Comparison of ENCODE assay signal across 17 mouse cellular contexts in the genomic region with DNA sequence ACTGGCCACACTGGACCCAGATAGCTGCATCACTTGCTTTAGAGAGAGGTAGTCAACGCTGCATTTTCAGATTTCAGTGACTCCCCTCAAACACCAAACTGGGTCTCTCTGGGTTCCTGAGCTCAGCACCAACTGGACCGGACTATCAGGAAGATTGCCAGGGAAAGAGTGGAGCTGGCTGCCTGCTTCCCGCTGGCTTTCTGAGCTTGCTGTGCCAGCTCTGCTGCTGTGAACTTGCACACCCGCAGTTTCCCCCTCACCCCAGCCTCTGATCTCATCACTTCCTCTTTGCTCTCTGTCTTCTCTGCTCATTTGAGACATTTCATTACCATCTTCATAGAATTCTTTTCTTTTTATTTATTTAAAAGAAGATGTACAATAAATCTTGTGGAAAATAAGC. TPM values are rescaled to one million over a fixed set of nuclear protein-coding genes. Genes with fewer than 3 reads are reported as not detected.
DNase-seq lines count a peak whose midpoint lies in the region; ATAC-seq lines count a peak whose summit lies in the region.
"Had no signal": no experiment of that assay in that cellular context is flagged by ENCODE, and none has a peak within 500 bp of the region (broad histone marks: within the 10 kb centered on the region; RNA-seq: fewer than 3 reads in every experiment).

No protein-coding gene starts in this region.

- no peak overlapping the region for H3K9ac ChIP-seq in kidney, embryonic 15.5 days
- H3K9ac ChIP-seq: embryonic facial prominence, embryonic 15.5 days; stomach, embryonic 15.5 days had no signal

- H3K4me1 ChIP-seq in midbrain, embryonic 10.5 days: no peaks in the 10 kb centered on the region
- no peaks in the 10 kb centered on the region for H3K4me1 ChIP-seq in kidney, embryonic 15.5 days
- H3K4me1 ChIP-seq: embryonic facial prominence, embryonic 15.5 days; stomach, embryonic 15.5 days had no signal

- H3K4me3 ChIP-seq in macrophage (ENCODE audit: inconsistent target): no peak overlapping the region
- no peak overlapping the region for H3K4me3 ChIP-seq in midbrain, embryonic 10.5 days
- H3K4me3 ChIP-seq in kidney, embryonic 15.5 days (replicated peaks): no peak overlapping the region
- H3K4me3 ChIP-seq: embryonic facial prominence, embryonic 15.5 days; left cerebral cortex, adult 2 months; stomach, embryonic 15.5 days had no signal

- no peaks in the 10 kb centered on the region for H3K36me3 ChIP-seq in macrophage (ENCODE audit: inconsistent target)
- H3K36me3 ChIP-seq in midbrain, embryonic 10.5 days: no peaks in the 10 kb centered on the region
- H3K36me3 ChIP-seq in kidney, embryonic 15.5 days: no peaks in the 10 kb centered on the region
- H3K36me3 ChIP-seq: embryonic facial prominence, embryonic 15.5 days; stomach, embryonic 15.5 days had no signal

- peak; percentile 56 for DNase-seq in cerebellum, adult 11-12 months
- DNase-seq in 416B (ENCODE audit: low read depth): peak; percentile 33
- DNase-seq in brain, adult 2 months (ENCODE audit: low read depth, low spot score): peak; percentile 37
- DNase-seq in midbrain, embryonic 10.5 days (ENCODE audit: low spot score): no peak
- DNase-seq: adrenal gland, adult 2 months; gastrocnemius, postnatal 25 days; lung, adult 18-20 months had no signal

- H3K9me3 ChIP-seq in midbrain, embryonic 10.5 days (replicated peaks): no peaks in the 10 kb centered on the region
- H3K9me3 ChIP-seq in kidney, embryonic 15.5 days (replicated peaks): no peaks in the 10 kb centered on the region
- H3K9me3 ChIP-seq: embryonic facial prominence, embryonic 15.5 days; stomach, embryonic 15.5 days had no signal

- H3K79me2 ChIP-seq in macrophage (ENCODE audit: inconsistent target): no peaks in the 10 kb centered on the region

- H3K4me2 ChIP-seq in kidney, embryonic 15.5 days: no peak overlapping the region
- H3K4me2 ChIP-seq: embryonic facial prominence, embryonic 15.5 days; stomach, embryonic 15.5 days had no signal

- H3K27me3 ChIP-seq in midbrain, embryonic 10.5 days (ENCODE audit: low read depth, poor library complexity, severe bottlenecking): no peaks in the 10 kb centered on the region
- no peaks in the 10 kb centered on the region for H3K27me3 ChIP-seq in kidney, embryonic 15.5 days
- H3K27me3 ChIP-seq: embryonic facial prominence, embryonic 15.5 days; stomach, embryonic 15.5 days had no signal

- H3K27ac ChIP-seq in macrophage: peak overlapping the region; percentile 87
- H3K27ac ChIP-seq in midbrain, embryonic 10.5 days (replicated peaks): no peak overlapping the region
- H3K27ac ChIP-seq in kidney, embryonic 15.5 days: no peak overlapping the region
- H3K27ac ChIP-seq: embryonic facial prominence, embryonic 15.5 days; left cerebral cortex, adult 2 months; stomach, embryonic 15.5 days had no signal

- ATAC-seq in cerebellum, adult (ENCODE audit: insufficient number of reproducible peaks, low FRiP score, low TSS enrichment): no peak
- no peak for ATAC-seq in kidney, embryonic 15.5 days (replicated peaks; ENCODE audit: low FRiP score)
- no peak for ATAC-seq in megakaryocyte-erythroid progenitor cell, adult 5-6 weeks (replicated peaks; ENCODE audit: low FRiP score, low TSS enrichment, poor library complexity, severe bottlenecking)
- ATAC-seq: intestine, embryonic 16.5 days had no signal

- WGBS in macrophage (ENCODE audit: missing documents): 23% methylated on average over 4 of the region's 4 CpGs
- 81% methylated on average over 4 of the region's 4 CpGs for WGBS in midbrain, embryonic 10.5 days
- WGBS in kidney, embryonic 15.5 days: 73% methylated on average over 4 of the region's 4 CpGs

RNA-seq across cellular contexts. Expression of a gene that starts 44.2 kb away (rescaled TPM):
- 100 to 1,000 TPM in 12 of 26 experiments, 10 to 100 TPM in 14; 64.4 to 136 (median 99.1) TPM for total RNA-seq in macrophage (2018; cell fraction: chromatin; rRNA removed)
- 10 to 100 TPM; 48.3 to 97.0 (median 60.5) TPM for total RNA-seq in macrophage (2018; cell fraction: cytosol; rRNA removed)
- 100 to 1,000 TPM in 4 of 26 experiments, 10 to 100 TPM in 22; 66.6 to 132 (median 82.4) TPM for total RNA-seq in macrophage (2018; cell fraction: nucleus; rRNA removed)
- polyA plus RNA-seq in macrophage (2018): 59.1 to 89.1 TPM (median 64.7 TPM) in 3 replicates
- polyA plus RNA-seq in midbrain, embryonic 10.5 days (2016; fragmentation: Nextera tagmentation; extraction: Ambion mirVana): 34.2 and 35.6 TPM in 2 replicates
- 31.2 and 36.8 TPM in 2 replicates for polyA plus RNA-seq in kidney, embryonic 15.5 days (2015; fragmentation: Nextera tagmentation; extraction: Ambion mirVana)
- 42.1 and 50.2 TPM in 2 replicates for total RNA-seq in megakaryocyte-erythroid progenitor cell, adult 5-6 weeks (2014; fragmentation: Nextera tagmentation)
- 52.4 and 66.5 TPM in 2 replicates for total RNA-seq in megakaryocyte-erythroid progenitor cell, adult 5-6 weeks (2017)

RNA-seq across cellular contexts. Expression of a gene that starts 51.1 kb away (rescaled TPM):
- total RNA-seq in macrophage (2018; cell fraction: chromatin; rRNA removed): not detected
- total RNA-seq in macrophage (2018; cell fraction: cytosol; rRNA removed): not detected
- total RNA-seq in macrophage (2018; cell fraction: nucleus; rRNA removed): under 1 TPM in 1 of 26 experiments, not detected in 25; 0.54 TPM
- polyA plus RNA-seq in macrophage (2018): not detected in 3 replicates
- not detected in 2 replicates for polyA plus RNA-seq in midbrain, embryonic 10.5 days (2016; fragmentation: Nextera tagmentation; extraction: Ambion mirVana)
- 0.14 and 0.26 TPM in 2 replicates for polyA plus RNA-seq in kidney, embryonic 15.5 days (2015; fragmentation: Nextera tagmentation; extraction: Ambion mirVana)
- not detected in 2 replicates for total RNA-seq in megakaryocyte-erythroid progenitor cell, adult 5-6 weeks (2014; fragmentation: Nextera tagmentation)
- total RNA-seq in megakaryocyte-erythroid progenitor cell, adult 5-6 weeks (2017): not detected in 2 replicates
- total RNA-seq: adrenal gland, adult 2 months; gastrocnemius, postnatal 25 days; left cerebral cortex, adult 2 months had no signal
- polyA plus RNA-seq: adrenal gland, adult 2 months; C2C12; neural tube, embryonic 14.5 days had no signal
